Mouse (Mus musculus) brain, embryonic 14.5 days (tissue): Measurements from ENCODE around the gene Flvcr2.

Source experiments
- CTCF ChIP-seq: fragments of 200-500 bp; IDR thresholded peaks from 2 replicates; pipeline ENCODE4 v1.5.1; 2012; ENCODE audit warnings: inconsistent platforms, mild to moderate bottlenecking, moderate library complexity, borderline replicate concordance; ENCODE audit not compliant: insufficient read depth, insufficient read length; ENCODE audit errors: extremely low read depth
- POLR2A ChIP-seq: fragments of 200-500 bp; IDR thresholded peaks from 2 replicates; pipeline ENCODE4 v1.6.1; 2012; ENCODE audit warnings: mild to moderate bottlenecking, inconsistent platforms, borderline replicate concordance; ENCODE audit not compliant: poor library complexity, insufficient read depth, insufficient read length, severe bottlenecking; ENCODE audit errors: extremely low read depth

- TF ChIP-seq CTCF (no peak), POLR2A (no peak)
Observed at GRCm38 (mm10) chr12:85707391-85707790, 38.9 kb upstream of the Flvcr2 start.
